Mouse (Mus musculus) heart, postnatal 4 days (tissue): ENCODE measurements at regions not wholly inside any gene's neighbourhood (a gene's known extent, or its start where the extent isn't known, plus 50 kb on each side); places are given as distances from the start of the nearest gene placed in this dataset.

Experiments
- DNase-seq: peaks from one replicate; pipeline ENCODE4 v3.0.0; 2021

DNA sequence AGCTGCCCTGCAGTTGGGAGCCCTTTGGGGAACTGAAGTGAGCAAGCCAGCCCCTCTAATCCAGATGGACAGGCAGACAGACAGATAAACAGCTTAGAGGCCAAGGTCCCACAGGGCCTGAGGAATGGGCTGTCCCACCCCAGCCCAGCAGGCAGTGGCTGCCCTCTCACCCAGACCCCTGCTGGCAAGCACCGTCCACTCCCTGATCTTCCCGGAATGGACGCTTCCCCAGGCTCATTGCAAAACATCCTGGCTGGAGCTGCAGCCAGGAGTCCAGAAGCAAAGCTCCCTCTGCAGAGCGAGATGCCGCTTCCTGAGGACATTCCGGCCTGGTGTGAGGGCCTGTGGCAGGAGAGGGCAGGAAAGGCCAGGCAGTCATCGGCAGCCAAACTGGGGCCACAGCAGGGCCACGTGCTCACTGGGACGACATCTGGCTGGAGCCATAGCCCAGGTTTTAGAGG is 154.6 kb upstream of the Zmiz1 start:
- peak; percentile 76 for DNase-seq

DNA sequence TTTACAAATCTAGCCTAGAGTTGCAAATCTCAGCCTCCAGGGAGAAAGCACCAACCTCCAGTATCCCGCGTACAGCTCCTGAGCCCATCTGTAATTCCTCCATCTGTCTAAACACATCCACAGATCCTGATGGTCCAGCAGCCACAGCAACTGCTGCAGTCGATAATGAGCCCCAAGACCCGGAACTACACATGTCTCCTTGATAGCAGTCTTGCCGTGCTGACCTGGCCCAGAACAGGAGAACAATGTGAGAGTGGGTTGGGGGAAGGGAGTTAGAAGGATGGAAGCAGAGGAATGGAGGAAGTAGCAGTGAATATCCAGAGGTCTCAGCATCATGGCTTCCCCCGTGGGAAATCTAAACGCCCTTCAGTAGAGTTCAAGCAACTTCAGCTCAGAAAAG is 152.8 kb upstream of the Zmiz1 start:
- no peak for DNase-seq

DNA sequence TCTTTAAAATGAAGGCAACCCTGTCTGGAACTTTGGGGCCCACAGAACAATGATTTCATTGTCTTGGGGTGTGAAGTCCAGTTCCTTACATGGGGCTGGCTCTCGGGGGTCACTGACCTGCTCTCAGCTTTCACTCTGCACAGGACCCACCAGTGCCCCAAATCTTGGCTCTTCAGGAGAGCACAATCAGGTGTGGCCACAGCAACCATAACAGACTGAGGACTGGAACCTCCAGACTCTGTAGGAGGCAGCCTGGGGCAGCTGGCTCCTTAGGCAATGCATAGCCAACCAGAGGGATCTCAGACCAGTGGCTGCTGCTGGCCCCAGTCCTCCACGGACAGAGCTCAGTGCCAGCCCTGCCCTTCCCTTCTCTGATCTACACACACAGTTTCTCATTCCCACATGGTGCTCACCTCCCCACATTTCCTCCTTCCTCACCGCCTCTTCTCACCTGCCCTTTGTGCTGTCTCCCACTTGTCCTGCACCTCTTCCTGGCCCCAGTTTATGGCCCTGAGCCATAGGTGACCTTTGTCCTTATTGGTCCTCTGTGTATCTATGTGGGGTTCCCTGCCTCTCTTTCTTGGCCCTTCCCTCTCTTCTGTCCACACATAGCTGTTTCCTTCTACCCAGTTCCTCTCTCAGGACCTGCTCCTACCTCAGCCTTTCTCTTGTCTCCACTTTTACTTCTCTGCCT is 151.9 kb upstream of the Zmiz1 start:
- DNase-seq: no peak

DNA sequence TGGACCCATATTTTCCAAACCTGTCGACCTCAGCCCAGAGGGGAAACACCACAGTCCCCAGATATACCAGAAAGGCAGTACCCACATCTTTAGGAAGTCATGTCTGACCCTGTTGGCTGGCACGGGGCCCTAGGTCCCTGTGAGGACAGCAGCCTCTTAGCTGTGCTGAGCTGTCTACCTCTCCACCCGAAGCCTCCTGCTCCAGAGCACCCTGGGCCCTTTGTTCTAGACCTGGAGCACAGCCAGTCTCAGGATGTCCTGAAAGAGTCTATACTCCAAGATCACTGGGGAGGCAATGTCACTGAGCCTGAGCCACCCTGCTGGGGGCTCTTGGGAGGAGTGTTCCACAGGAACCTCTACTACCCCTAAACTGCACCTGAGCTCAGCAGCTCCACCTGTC is 150.9 kb upstream of the Zmiz1 start:
- DNase-seq: peak; percentile 30

DNA sequence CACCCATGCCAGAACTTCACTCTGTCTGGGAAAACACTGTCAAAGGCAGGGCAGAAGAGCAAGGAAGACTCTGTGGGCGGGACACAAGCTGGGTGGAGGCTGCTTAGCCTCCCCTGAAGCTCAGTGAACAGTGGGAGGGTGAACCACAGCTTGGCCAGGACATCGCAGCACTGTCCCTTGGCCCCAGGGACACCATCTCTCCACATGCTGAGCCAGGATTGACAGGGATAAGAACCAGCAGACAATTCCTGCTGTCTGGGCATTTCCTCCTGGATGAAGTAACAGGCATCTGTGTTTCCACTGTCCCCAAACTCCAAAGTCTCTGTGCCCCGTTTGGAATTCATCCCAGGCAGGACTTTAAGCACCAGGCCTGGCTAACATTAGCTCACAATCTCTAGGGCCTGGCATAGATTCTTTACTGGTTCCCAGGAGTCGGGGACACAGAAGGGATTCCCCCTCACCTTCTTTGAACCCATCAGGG is 148.3 kb upstream of the Zmiz1 start:
- peak; percentile 57 for DNase-seq

DNA sequence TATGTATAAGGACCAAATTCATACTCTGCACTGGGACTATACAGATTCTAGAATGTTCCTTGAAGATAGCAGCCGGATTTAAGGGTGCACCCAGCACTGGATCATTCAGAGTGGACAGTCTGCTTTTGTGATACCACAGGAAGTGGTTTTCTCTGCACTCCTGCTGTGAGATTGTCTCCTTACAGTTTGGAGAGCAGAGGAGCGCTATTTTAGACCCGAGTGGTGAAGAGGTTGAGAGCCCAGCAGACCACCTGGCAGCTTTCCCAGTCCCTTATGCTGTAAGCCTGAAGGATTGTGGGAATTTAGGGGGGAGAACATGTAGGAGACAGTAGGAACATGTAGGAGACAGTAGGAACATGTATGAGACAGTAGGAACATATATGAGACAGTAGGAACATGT is 147.5 kb upstream of the Zmiz1 start:
- peak; percentile 86 for DNase-seq

DNA sequence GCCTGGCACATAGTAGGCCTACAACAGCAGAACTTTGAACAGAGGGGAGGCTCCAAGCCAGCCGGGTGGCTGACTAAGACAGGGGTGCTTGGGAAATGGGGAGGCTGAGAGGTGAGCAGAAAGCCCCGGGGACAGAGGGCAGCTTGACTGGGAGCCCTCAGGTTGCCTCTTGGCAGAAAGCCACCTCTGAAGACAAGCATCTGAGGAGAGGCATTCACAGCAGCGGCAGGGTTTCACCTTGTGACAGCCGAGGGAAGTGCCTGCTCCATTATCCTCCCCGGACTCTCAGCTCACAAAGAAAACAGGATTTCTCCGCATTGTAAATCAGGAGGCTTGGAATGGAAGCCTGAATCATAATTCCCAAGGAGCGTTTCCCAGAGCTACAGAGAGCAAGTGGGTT is 146.8 kb upstream of the Zmiz1 start:
- peak; percentile 35 for DNase-seq

DNA sequence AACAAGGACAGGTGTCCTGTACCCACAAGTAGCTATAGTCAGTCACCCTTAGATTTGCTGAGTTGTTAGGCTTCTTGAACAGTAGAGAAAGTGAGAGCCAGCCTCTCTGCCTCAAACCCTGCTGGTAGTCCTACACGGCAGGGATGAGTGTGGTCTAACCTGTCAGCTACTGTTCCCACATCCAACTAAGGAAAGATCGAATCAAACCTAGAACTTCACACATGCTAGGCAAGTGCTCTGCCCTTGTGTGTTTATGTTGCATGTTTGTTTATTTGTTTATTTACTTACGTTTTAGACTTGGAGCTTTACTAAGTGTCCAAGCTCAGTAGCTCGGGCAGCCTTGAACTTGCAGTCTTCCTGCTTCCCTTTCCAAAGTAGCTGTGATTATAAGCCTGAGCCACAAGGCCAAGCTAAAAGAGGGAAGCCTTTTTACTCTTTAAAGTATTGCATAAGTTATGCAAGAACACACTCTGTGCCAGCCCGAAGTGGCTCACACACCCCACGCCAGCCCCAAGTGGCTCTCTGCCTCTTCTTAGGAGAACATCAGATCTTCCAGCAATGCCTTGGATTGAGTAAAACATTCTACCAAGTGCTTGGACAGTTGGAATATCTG is 146.1 kb upstream of the Zmiz1 start:
- DNase-seq: no peak

DNA sequence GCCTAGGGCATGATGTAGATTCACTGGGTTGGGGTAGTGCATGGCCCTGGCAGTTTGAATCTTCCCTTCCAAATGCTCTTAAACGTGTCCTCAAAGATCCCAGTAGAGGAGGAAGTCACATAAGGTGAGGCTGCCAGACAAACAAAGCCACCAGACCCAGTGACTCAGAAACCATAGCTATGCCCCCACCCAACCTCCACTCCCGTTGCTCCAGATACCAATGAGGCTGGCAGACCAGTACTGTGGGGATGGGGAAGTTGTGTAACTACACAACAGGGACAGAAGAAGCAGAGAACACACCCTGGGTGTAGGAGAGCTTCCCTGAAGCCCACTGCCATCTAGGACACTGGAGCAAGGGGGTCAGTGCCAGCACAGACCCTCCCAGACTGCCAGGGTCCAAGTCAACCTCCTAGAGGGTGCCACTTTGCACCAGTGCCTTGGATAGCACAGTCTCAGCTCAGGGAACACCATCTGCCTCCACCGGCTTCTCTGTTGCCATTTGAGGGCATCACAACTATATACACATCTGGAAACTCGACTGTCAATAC is 145.2 kb upstream of the Zmiz1 start:
- DNase-seq: no peak

DNA sequence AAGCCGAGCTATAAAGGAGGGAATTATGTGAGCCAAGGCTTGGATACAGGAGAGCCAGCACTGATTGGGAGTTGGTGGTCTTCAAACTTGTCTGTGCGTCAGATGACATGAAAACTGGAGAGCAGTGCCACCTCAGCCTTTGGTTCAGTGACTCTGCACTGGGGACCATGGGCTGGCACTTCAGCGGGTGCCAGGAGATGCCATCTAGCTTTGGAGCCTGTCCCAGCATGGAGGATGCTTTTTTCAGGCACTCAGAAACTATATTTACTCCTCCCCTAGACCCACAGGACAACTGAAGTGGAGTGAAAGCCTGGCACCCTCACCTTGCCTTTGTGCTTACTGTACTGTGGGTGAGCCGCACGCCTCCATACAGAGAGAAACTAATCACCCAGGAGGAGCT is 142.5 kb upstream of the Zmiz1 start:
- peak; percentile 45 for DNase-seq

DNA sequence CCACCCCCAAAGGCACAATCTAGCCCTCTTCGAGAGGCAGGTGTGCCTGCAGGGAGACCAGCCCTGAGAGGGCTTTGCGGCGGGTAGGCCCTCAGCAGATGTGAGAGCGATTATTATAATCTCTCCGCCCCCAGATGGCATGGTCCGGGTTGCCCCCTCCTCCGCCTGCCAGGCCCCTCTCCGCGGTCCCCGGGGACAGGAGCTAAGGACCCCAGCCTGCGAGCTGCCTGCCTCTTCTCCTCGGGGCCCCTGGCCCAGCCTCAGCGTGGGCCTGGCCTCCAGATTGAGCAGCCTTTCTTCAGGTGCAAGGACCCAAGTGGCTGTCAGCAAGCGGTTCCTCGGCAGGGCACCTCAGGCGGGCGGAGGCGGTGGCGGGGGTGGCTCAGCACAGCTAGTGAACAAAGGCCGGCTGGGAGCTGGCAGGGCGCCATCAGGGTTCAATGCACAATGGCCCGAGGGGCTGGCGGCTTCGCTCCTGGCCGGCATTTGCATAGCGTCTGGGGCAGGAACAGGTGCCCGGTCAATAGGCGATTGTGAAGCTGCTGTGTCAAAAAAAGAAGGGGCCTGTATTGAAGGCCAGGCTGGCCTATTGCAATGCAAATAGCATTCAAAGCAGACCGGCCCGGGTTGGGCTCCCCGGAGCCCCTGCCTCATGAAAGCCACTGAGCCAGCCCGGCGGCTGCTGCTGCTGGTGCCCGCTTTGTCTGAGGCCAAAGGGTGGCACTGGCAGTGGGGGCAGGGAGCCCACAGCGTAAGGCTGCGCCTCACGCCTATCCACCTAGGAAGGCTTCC is 141.1 kb upstream of the Zmiz1 start:
- DNase-seq: peak; percentile 86

DNA sequence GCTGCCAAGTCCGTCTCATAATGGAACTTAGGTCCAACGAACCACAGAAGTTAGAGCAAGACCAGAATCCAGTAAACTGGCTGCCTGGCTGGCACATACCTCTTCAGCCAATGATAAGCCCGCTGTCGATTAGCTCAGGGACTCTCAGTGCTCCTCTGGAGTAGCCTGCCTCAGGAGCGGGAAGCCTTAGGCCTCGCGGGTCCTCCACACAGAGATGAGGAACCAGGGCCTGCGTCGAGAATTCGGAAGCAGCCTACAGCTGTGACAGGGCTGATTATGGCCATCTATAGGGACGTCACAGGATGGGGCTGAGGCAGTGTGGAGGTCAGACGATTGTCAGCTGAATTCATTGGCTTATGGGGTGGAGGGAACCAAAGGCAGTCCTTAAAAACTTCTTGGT is 140.1 kb upstream of the Zmiz1 start:
- DNase-seq: no peak

DNA sequence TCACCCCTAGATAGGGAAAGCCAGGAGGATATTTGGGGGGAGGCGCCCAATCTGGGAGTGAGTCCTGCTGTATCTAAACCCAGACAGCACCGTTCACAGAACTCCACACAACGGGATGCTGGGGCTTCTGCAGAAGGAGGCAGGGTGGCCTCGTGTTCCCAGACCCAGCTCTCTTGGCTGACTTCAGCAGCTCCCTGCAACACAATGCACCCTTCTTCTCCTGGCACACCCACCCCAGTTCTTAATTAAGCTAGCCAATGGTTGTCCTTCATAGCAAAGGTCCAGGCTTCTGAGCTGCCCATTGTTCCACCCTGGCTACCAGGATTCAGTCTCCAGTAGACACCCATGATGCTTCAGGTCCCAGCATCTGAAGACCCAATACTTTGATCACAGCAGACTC is 138.8 kb upstream of the Zmiz1 start:
- DNase-seq: no peak

DNA sequence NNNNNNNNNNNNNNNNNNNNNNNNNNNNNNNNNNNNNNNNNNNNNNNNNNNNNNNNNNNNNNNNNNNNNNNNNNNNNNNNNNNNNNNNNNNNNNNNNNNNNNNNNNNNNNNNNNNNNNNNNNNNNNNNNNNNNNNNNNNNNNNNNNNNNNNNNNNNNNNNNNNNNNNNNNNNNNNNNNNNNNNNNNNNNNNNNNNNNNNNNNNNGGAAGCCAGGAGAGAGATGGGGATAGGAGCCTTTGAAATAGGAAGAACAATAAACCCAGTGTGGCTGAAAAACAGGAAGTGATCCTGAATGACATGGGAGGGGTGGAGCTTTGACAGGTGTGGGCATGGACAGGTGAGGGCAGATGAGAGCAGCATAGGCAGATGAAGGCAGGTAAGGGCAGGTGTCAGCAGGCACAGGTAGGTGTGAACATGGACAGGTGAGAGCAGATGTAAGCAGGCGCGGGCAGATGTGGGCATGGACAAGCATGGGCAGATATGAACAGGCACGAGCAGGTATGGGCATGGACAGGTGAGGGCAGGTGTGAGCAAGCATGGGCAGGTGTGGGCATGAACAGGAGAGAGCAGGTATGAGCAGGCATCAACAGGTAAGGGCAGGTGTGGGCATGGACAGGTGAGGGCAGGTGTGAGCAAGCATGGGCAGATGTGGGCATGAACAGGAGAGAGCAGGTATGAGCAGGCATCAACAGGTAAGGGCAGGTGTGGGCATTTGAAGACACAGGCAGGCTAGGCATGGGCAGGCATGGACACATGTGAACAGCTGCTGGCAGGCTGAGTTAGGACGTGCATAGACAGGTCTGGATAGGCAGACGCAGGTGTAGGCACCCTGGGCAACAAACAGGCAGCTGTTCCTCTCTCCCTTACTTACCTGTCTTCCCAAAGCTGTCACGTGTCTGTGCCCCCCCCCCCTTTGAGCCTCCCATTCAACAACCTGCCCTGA is 135.2 kb upstream of the Zmiz1 start:
- DNase-seq: no peak

DNA sequence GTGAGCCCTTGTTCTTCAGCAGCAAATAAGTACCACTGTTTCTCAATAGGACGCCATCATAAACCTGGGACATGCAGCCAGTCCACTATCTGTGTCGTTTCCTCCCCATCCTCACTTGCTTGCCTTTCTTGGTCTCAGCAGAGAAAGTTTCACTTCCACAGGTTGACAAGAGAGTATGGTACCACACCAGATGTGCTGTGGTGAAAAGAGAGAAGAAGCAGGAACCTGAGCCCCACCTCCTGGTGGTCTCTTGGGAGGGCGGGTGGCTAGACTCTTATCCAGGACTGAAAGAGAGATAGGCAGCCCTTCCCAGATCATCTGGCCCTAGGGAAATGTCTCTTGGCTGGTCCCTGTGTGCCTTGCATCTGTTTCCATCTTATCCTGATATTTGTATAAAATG is 133.1 kb upstream of the Zmiz1 start:
- DNase-seq: no peak

DNA sequence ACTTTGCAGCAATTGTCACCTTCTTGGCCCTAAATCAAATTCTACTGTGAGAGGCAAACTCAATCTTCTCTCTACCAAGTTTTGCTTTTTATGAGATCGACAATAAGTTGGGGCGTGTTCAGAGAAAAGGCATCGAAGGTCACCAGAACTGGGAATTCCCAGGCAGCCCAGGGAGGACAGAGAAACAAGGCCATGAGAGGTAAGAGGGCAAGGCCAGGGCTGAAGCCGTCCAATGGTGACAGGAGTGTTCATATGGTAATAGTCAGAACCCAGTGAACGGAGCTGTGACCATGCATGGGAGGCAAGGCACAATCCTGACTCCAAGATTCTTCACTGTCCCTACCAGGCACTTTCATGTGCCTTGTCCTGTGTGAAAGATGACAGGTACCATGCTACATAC is 130.8 kb upstream of the Zmiz1 start:
- DNase-seq: no peak

DNA sequence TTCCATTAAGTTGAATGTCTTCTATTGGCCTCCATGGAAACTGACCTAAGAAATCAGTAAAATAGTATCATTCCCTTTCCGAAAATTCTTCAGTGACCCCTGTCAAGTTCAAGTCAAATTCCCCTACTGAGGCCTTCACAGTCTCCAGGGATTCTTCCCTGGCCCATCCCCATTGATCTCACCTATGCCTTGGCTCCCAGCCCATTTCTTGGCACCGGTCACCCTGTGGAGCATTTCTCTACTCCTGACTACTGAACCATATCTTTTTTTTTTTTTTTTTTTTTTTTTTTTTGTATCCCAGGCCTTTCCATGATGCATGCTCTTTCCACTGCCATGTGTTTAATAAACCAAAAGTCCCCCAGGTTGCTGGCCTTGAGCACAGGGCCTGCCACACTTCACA is 124.8 kb upstream of the Zmiz1 start:
- DNase-seq: no peak

DNA sequence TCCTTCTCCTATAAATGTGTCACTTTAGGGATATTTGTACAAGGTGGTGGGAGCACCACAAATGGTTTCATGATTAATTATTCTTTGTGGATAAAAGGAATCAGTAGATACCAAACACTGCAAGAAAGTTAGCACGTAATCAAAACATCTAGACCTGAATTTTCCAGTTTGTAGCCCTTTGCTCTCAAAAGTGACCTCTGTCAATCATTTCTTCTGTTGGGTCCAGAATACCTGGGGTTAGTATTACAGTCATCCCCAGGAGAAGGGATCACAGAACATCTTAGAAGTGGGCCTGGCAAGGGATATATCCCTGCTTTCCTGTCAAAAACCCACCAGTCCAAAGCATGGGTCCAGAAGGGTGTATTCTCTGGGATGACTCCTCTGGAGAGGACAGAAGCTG is 122.1 kb upstream of the Zmiz1 start:
- no peak for DNase-seq

DNA sequence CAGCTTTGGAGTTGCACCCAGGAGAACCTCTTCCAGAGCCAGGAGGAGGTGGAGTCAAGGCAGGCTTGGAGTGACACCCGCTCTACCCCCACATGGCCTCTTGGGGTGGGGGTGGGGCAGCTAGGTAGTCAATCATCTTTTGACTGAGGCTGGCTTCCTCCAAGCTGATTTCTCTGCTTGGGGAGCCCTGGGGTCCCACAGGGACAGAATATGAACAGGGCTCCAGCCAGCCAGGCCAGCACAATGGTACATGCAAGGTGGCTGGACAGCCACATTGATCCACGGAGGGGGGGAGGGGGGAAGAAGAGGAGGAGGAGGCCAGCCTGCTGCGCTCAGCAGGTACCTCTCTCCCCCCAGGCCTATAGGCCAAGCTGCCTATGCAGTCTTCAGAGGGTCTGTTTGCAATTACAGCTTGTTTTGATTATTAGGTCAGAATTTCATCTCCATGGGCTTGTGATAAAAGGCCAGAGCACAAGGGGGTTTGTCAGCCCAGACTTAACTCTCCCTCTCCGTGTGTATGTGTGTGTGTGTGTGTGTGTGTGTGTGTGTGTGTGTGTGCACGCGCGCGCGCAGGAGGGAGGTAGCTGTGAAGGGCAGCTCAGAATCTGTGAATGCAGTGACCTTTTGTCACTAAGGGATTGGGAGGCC is 120.5 kb upstream of the Zmiz1 start:
- DNase-seq: no peak

DNA sequence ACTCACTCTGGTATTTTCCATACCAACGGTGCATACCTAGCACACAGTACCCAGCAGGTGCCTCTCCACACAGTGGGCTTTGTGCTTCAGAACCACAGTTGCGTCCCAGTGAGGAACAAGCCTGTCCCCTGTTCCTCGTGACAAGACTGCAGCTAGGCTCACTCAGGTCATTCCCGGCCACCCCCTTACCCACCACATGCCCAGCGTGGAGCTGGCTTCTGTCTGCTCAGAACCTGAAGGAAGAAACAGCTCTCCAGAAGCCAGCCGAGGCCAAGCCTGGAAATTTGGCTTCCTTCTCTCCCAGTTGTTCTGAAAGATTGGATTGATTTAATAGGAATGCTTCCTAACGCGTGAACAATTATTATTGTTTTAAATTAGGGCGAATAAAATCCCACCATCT is 118.1 kb upstream of the Zmiz1 start:
- no peak for DNase-seq

DNA sequence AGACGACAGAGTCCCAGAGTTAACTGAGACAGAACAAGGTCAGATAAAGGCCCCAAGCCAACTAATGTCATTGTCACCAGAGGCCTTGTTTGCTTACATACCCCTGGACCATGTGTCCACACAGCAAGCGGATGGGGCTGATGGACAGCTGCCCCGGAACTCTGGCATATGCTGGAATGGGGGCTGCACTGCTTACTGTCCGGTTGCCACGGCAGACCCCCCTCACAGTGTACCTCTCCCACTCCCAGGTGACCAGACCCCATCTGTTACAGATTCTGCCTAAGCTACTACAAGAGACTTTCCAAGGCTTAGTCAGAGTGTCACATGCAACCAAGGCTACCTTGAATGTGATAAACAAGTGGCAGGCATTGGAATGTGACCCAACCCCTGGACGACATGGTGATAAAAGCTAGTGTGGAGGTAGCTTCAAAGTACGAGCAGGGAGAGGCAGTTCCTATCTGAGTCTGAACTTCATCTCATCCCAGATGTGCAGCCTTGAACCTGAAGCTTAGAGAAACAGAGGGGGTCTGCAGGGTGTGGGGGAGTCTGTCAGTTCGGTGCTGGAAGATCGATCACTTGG is 117.0 kb upstream of the Zmiz1 start:
- DNase-seq: no peak
